Mouse (Mus musculus): ENCODE results near the gene Olfr714. TPM values are rescaled to one million over a fixed set of nuclear protein-coding genes. Genes with fewer than 3 reads are reported as not detected.
"Not testable (repeated sequence)": the region's sequence is repeated elsewhere in the genome, so short reads cannot be mapped to it uniquely, and the experiment has no call there.

Olfr714 gene
- polyA plus RNA-seq (2011; ENCODE audit: insufficient read length, low read depth, missing spikeins): not detected in 2 replicates

GRCm38 (mm10) chr7:107070681-107071080 is at the start of gene Olfr714:
Gene Olfr714, plus strand, starts transcription at chr7:107070981.
- no peak within 1 kb of the TSS for H3K27ac ChIP-seq (ENCODE audit: insufficient read depth, low read length)
- H3K4me1 ChIP-seq (ENCODE audit: control insufficient read depth, insufficient read depth, low read length): no peaks in the 10 kb centered on the region
- H3K4me3 ChIP-seq (ENCODE audit: insufficient read depth, low read length): no peak within 1 kb of the TSS
- TF ChIP-seq CTCF (IDR thresholded peaks at IDR 0.05; ENCODE audit: borderline replicate concordance, insufficient read depth, low read length) (no peak), POLR2A (IDR thresholded peaks at IDR 0.05; ENCODE audit: low read depth, low read length) (no peak)

- no peak within 1 kb of the TSS for H3K27ac ChIP-seq (ENCODE audit: insufficient read depth, low read length)
- TF ChIP-seq CTCF (IDR thresholded peaks at IDR 0.05; ENCODE audit: borderline replicate concordance, insufficient read depth, low read length): no peak
- TF ChIP-seq POLR2A (IDR thresholded peaks at IDR 0.05; ENCODE audit: low read depth, low read length): no peak
- no peaks in the 10 kb centered on the region for H3K4me1 ChIP-seq (ENCODE audit: control insufficient read depth, insufficient read depth, low read length)
- no peak within 1 kb of the TSS for H3K4me3 ChIP-seq (ENCODE audit: insufficient read depth, low read length)
Observed at GRCm38 (mm10) chr7:107030874-107031273, 39.9 kb upstream of the Olfr714 start, which contains the start of gene Olfr713. Gene Olfr713, plus strand, starts transcription at chr7:107031174.

DNA sequence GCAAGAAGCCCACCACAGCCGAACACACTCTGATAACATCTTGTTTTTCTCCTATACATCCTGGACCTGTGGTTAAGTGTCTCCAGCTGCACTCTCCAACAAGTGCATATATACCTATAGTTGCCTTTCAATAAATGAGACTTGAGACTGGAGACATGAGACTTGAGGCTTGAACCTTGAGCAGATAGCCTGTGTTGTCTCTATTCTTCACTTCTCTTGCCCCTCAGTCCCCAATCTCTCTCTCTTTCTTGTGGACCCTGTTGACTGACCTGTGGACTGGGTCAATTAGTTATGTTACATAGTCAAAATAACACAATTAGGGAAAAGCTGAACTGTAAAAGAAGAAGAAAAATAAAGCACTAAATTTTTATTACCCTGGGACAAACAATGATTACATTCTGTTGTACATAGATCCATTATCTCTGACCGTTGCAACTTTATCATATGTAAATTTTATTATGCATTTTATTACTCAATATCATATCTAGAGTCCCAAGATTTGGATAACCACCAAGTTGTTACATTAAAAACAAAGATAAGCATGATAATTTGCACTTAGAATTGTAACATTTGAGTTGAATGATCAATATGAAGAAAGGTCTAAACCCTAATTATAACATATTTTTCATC is 30.7 kb upstream of the Olfr714 start:
- TF ChIP-seq CTCF (IDR thresholded peaks at IDR 0.05; ENCODE audit: borderline replicate concordance, insufficient read depth, low read length): no peak
- no peak for TF ChIP-seq POLR2A (IDR thresholded peaks at IDR 0.05; ENCODE audit: low read depth, low read length)
- no peak overlapping the region for H3K4me3 ChIP-seq (ENCODE audit: insufficient read depth, low read length)
- no peak overlapping the region for H3K27ac ChIP-seq (ENCODE audit: insufficient read depth, low read length)
- no peaks in the 10 kb centered on the region for H3K4me1 ChIP-seq (ENCODE audit: control insufficient read depth, insufficient read depth, low read length)

GRCm38 (mm10) chr7:107043136-107043535 is 27.6 kb upstream of the Olfr714 start:
- Histone ChIP-seq H3K4me1 (ENCODE audit: control insufficient read depth, insufficient read depth, low read length) (no peaks in the 10 kb centered on the region), H3K4me3 (ENCODE audit: insufficient read depth, low read length) (no peak overlapping the region), H3K27ac (ENCODE audit: insufficient read depth, low read length) (no peak overlapping the region)
- TF ChIP-seq CTCF (IDR thresholded peaks at IDR 0.05; ENCODE audit: borderline replicate concordance, insufficient read depth, low read length) (no peak), POLR2A (IDR thresholded peaks at IDR 0.05; ENCODE audit: low read depth, low read length) (no peak)

DNA sequence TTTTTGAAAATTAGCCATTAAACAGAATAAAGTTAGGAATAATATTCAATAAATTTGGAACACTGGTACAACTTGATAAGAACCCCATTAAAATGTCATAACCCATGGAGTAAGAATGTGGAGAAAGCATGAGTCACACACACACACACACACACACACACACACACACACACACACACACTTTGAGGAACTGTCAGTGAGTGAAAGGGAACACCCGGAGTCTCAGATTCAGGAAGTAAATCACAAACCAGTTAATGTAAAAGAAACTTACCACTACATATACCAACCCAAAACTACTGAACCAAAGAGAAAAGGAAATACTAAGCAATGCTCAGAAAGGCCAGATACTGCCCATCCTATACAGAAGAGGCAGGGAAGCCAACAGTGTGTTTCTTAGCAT is 26.4 kb upstream of the Olfr714 start:
- H3K4me3 ChIP-seq (ENCODE audit: insufficient read depth, low read length): no peak overlapping the region
- TF ChIP-seq POLR2A (IDR thresholded peaks at IDR 0.05; ENCODE audit: low read depth, low read length): no peak
- no peak for TF ChIP-seq CTCF (IDR thresholded peaks at IDR 0.05; ENCODE audit: borderline replicate concordance, insufficient read depth, low read length)
- H3K27ac ChIP-seq (ENCODE audit: insufficient read depth, low read length): no peak overlapping the region
- H3K4me1 ChIP-seq (ENCODE audit: control insufficient read depth, insufficient read depth, low read length): no peaks in the 10 kb centered on the region

- Histone ChIP-seq H3K4me3 (ENCODE audit: insufficient read depth, low read length) (no peak overlapping the region), H3K27ac (ENCODE audit: insufficient read depth, low read length) (no peak overlapping the region), H3K4me1 (ENCODE audit: control insufficient read depth, insufficient read depth, low read length) (no peaks in the 10 kb centered on the region)
- TF ChIP-seq CTCF (IDR thresholded peaks at IDR 0.05; ENCODE audit: borderline replicate concordance, insufficient read depth, low read length) (no peak), POLR2A (IDR thresholded peaks at IDR 0.05; ENCODE audit: low read depth, low read length) (no peak)
Observed at GRCm38 (mm10) chr7:107045833-107046232, 24.9 kb upstream of the Olfr714 start.

- no peaks in the 10 kb centered on the region for H3K4me1 ChIP-seq (ENCODE audit: control insufficient read depth, insufficient read depth, low read length)
- TF ChIP-seq POLR2A (IDR thresholded peaks at IDR 0.05; ENCODE audit: low read depth, low read length) (no peak), CTCF (IDR thresholded peaks at IDR 0.05; ENCODE audit: borderline replicate concordance, insufficient read depth, low read length) (no peak)
- H3K4me3 ChIP-seq (ENCODE audit: insufficient read depth, low read length): no peak overlapping the region
- H3K27ac ChIP-seq (ENCODE audit: insufficient read depth, low read length): no peak overlapping the region
Observed at GRCm38 (mm10) chr7:107047578-107047977, 23.2 kb upstream of the Olfr714 start.

DNA sequence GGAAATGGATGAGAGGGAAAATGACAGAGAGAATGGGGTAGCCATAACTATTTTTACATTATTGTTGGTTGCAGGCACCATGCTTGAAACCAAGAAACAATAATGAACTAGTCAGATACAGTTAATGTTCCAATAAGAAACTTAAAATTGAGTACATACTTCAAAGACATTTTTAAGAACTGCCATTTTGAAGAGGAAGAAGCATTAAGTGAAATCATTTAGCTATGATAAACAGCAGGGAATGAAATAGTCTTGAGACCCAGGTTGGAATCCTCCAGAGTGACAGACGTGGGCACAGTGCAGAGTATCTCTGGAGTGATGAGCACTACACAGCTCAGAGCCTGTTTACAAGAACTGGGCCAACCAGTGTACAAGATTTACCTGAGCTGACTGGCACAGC is 22.1 kb downstream of the Olfr714 start, which contains the start of gene Olfr17:
Gene Olfr17, plus strand, starts transcription at position 301 of the 400 bp plus-strand sequence.
- no peaks in the 10 kb centered on the region for H3K4me1 ChIP-seq (ENCODE audit: control insufficient read depth, insufficient read depth, low read length)
- no peak for TF ChIP-seq POLR2A (IDR thresholded peaks at IDR 0.05; ENCODE audit: low read depth, low read length)
- no peak for TF ChIP-seq CTCF (IDR thresholded peaks at IDR 0.05; ENCODE audit: borderline replicate concordance, insufficient read depth, low read length)
- no peak within 1 kb of the TSS for H3K4me3 ChIP-seq (ENCODE audit: insufficient read depth, low read length)
- no peak within 1 kb of the TSS for H3K27ac ChIP-seq (ENCODE audit: insufficient read depth, low read length)

DNA sequence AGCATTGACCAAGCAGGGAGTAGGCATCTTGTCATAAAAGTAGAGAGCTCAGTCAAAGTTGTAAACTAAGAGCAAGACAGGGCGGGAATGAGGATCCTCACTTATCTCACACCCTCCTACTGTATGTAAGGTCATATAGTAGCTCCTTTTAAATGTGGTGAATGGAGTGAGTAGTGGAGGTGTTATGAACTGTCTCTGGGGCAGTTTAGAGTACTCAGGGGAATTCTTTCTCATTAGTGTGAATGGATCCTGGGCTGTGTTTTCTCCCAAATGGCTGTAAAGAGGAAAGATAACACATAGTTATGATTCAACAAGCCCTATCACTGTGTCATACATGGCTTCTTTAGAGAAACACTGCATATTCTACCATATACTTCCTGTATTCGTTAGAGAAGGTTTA is 39.5 kb downstream of the Olfr714 start, which contains the start of gene Olfr715b:
Gene Olfr715b, minus strand, starts transcription at position 101 of the 400 bp plus-strand sequence.
- not testable (repeated sequence) for H3K4me1 ChIP-seq (ENCODE audit: control insufficient read depth, insufficient read depth, low read length); H3K4me3 ChIP-seq (ENCODE audit: insufficient read depth, low read length); H3K27ac ChIP-seq (ENCODE audit: insufficient read depth, low read length)

Other genes with a start within 250 kb of the Olfr714 start
- gene Olfr702, start 237.1 kb upstream of the Olfr714 start, polyA plus RNA-seq (2011; ENCODE audit: insufficient read length, low read depth, missing spikeins): not detected in 2 replicates
- not detected in 2 replicates for gene Olfr703, start 227.6 kb upstream of the Olfr714 start, polyA plus RNA-seq (2011; ENCODE audit: insufficient read length, low read depth, missing spikeins)
- not detected in 2 replicates for gene Olfr704, start 207.8 kb upstream of the Olfr714 start, polyA plus RNA-seq (2011; ENCODE audit: insufficient read length, low read depth, missing spikeins)
- not detected in 2 replicates for gene Olfr705, start 194.1 kb upstream of the Olfr714 start, polyA plus RNA-seq (2011; ENCODE audit: insufficient read length, low read depth, missing spikeins)
- not detected in 2 replicates for gene Olfr706, start 182.8 kb upstream of the Olfr714 start, polyA plus RNA-seq (2011; ENCODE audit: insufficient read length, low read depth, missing spikeins)
- not detected in 2 replicates for gene Olfr707, start 169.7 kb upstream of the Olfr714 start, polyA plus RNA-seq (2011; ENCODE audit: insufficient read length, low read depth, missing spikeins)
- gene Olfr1532-ps1, start 163.0 kb upstream of the Olfr714 start, polyA plus RNA-seq (2011; ENCODE audit: insufficient read length, low read depth, missing spikeins): not detected in 2 replicates
- gene Olfr709-ps1, start 138.8 kb upstream of the Olfr714 start, polyA plus RNA-seq (2011; ENCODE audit: insufficient read length, low read depth, missing spikeins): not detected in 2 replicates
- gene Olfr710, start 122.7 kb upstream of the Olfr714 start, polyA plus RNA-seq (2011; ENCODE audit: insufficient read length, low read depth, missing spikeins): not detected in 2 replicates
- not detected in 2 replicates for gene Olfr6, start 107.0 kb upstream of the Olfr714 start, polyA plus RNA-seq (2011; ENCODE audit: insufficient read length, low read depth, missing spikeins)
- not detected in 2 replicates for gene Olfr711, start 95.5 kb upstream of the Olfr714 start, polyA plus RNA-seq (2011; ENCODE audit: insufficient read length, low read depth, missing spikeins)
- not detected in 2 replicates for gene Olfr2, start 64.9 kb upstream of the Olfr714 start, polyA plus RNA-seq (2011; ENCODE audit: insufficient read length, low read depth, missing spikeins)
- not detected in 2 replicates for gene Olfr713, start 39.8 kb upstream of the Olfr714 start, polyA plus RNA-seq (2011; ENCODE audit: insufficient read length, low read depth, missing spikeins)
- not detected in 2 replicates for gene Olfr17, start 22.2 kb downstream of the Olfr714 start, polyA plus RNA-seq (2011; ENCODE audit: insufficient read length, low read depth, missing spikeins)
- gene Olfr715b, start 39.4 kb downstream of the Olfr714 start, polyA plus RNA-seq (2011; ENCODE audit: insufficient read length, low read depth, missing spikeins): not detected in 2 replicates
- not detected in 2 replicates for gene Olfr715, start 60.1 kb downstream of the Olfr714 start, polyA plus RNA-seq (2011; ENCODE audit: insufficient read length, low read depth, missing spikeins)
- not detected in 2 replicates for gene Olfr716, start 67.3 kb downstream of the Olfr714 start, polyA plus RNA-seq (2011; ENCODE audit: insufficient read length, low read depth, missing spikeins)
- not detected in 2 replicates for gene Nlrp14, start 96.0 kb downstream of the Olfr714 start, polyA plus RNA-seq (2011; ENCODE audit: insufficient read length, low read depth, missing spikeins)
- not detected in 2 replicates for gene Rbmxl2, start 138.5 kb downstream of the Olfr714 start, polyA plus RNA-seq (2011; ENCODE audit: insufficient read length, low read depth, missing spikeins)

Measured in embryonic fibroblast, embryonic 13.5 days (primary cell).